Mouse (Mus musculus): ENCODE results near the gene Tnfaip8l2. TPM values are rescaled to one million over a fixed set of nuclear protein-coding genes. Genes with fewer than 3 reads are reported as not detected.
A peak's percentile ranks its signal among the peaks of the same experiment; 100 is the strongest.

The Tnfaip8l2 gene
- total RNA-seq (2021): 1 to 10 TPM; 1.7 to 1.8 TPM

DNA sequence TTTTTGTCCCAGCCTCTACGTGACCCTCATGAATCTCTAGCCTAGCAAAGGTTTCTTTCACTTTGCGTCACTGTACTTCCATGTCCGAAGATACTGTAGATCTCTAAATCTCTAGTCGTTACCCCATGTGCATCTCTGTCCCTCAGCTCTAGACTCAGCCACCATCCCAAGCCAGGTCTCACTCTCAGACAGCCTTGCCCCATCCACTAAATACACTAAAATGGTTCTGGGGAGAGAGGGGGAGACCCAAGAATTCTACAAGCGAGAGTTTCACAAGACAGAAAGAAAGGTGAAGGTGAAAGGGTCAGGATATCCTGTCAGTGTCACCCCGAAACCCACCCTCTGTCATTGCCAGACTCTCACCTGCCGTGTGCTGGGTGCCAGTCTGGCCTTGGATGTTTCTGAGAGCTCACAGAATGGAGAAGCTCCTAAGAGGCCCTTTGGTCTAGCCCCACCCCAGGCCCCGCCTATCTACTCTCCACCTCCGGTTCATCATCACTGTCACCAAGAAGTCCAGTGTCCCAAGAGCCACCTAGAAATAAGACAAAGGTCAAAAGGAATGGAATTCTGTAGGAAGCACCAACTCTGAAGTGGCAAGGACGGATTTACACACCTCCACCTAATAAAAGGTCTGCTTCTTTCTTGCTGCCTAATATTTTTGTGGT is at the start of gene Tnfaip8l2:
Gene Tnfaip8l2 (minus strand): TSS at position 409 of the 665 bp plus-strand sequence.
- intact Hi-C loops (cut with DNase I): loop anchor here (1.0 to 2.0 kb wide), 3 partner anchors 32 to 121 kb away; partner anchors contain the start of gene Gabpb2
- no peak for DNase-seq

DNA sequence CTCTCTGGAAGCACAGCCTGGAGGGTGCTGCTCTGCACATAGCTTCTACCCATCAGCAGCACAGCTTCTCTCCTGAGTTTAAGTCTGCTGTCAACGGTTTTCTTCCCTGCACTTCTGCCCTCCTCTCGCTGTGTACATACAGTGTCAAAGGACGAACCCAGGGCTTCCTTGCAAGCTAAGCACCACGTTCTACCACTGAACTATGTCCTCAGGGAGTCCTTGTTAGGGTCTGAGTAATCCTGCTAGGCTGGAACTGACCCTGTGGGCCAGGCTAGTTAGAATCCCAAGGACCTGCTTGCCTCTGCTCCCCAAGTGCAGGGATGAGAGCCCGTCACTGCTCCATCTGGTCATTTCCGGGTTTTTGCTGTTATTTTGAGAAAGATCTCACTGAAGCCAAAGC is 44.7 kb upstream of the Tnfaip8l2 start:
- intact Hi-C loops (cut with DNase I): no loop called here

DNA sequence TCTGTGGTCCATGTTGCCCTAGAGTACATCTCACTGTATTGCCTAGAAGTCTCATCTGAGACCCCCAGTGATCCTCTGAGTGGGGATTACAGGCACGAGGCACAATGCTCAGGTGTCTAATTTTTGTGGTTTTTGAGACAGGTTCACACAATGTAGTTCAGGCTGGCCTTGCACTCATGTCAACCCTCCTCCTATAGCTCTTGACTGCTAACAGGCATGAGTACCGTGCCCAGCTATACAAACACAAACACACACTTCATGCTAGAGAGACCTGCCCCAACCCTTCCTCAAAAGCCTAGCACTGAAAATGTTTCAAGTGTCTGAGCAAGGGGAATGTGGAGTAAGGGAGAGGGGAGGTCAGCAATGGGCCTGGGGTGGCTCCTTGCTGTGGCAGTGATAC is 43.9 kb upstream of the Tnfaip8l2 start:
- DNase-seq: no peak
- intact Hi-C loops (cut with DNase I): no loop called here

More for the DNA sequence above, 44.7 kb upstream of the Tnfaip8l2 start:
- no peak for DNase-seq

GRCm38 (mm10) chr3:95184796-95185577 is 42.8 kb upstream of the Tnfaip8l2 start:
- intact Hi-C loops (cut with DNase I): no loop called here
- no peak for DNase-seq

- DNase-seq: no peak
- intact Hi-C loops (cut with DNase I): no loop called here
These were observed 39.7 kb upstream of the Tnfaip8l2 start for GRCm38 (mm10) chr3:95181841-95182240.

- intact Hi-C loops (cut with DNase I): no loop called here
- DNase-seq: no peak
These were observed 37.7 kb upstream of the Tnfaip8l2 start for GRCm38 (mm10) chr3:95179890-95180289.

- DNase-seq: no peak
- intact Hi-C loops (cut with DNase I): no loop called here
These were observed 36.8 kb upstream of the Tnfaip8l2 start for GRCm38 (mm10) chr3:95178948-95179347.

DNA sequence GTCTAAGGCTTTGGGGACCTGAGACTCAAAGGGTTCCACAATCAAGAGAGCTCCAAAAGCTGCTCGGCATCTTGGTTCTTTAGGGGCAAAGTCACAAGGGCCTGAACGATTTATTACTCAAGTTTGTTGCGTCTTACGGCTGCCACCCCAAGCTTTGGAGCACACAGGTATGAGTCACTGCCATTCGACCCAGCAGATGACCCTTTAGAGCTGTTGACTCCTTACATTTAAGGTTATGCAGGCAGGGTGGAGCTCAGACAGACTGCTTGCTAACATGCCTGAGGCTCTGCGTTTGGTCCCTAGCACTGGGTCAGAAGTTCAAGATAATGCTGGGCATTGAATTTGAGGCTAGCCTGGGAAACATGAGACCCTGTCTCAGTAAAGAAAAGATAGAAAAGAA is 35.4 kb upstream of the Tnfaip8l2 start:
- intact Hi-C loops (cut with DNase I): no loop called here
- no peak for DNase-seq

GRCm38 (mm10) chr3:95176500-95176899 is 34.3 kb upstream of the Tnfaip8l2 start:
- intact Hi-C loops (cut with DNase I): no loop called here
- no peak for DNase-seq

GRCm38 (mm10) chr3:95174011-95174592 is 31.9 kb upstream of the Tnfaip8l2 start:
- intact Hi-C loops (cut with DNase I): loop anchor here (1.0 kb wide), 1 partner anchor 32 kb away; the partner anchor contains the start of gene Tnfaip8l2
- DNase-seq: peak; percentile 93 to 95

DNA sequence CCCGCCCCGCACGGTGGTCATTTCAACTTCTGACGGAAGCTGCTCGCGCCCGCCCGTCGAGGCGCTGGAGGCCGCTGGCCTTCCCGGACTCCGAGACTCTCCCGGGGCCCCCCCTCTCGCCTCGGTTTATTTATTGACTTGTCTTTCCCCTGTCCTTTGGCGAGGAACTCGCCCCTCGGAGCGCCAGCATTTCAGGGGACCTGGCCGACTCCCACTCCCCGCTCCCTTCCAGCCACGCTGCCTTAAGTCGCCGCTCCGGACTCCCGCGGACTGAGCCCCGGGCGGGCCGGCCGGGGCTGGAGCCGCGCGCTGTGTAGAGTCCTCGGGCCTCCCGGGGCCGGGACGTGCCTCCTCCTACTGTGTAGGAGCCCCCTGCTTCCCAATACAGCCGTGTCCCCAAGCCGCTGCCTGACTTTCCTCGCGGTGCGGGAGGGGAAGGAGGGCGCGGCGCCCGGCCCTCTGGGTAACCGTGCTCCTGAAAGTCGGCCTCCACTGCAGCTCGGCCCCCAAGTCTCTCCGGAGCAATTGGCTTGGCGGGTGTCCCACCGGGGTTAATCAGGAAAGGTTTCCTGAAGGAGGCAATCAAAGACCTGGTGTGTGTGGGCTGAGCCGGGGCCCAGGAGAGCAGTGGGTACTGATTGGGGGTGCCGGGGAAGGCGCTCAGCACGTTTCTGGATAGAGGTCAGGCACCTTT is 31.2 kb upstream of the Tnfaip8l2 start:
- peak; percentile 48 to 63 for DNase-seq
- intact Hi-C loops (cut with DNase I): no loop called here

- intact Hi-C loops (cut with DNase I): no loop called here
- peak in 1 of 2 experiments; percentile 8 for DNase-seq
These were observed 30.5 kb upstream of the Tnfaip8l2 start for GRCm38 (mm10) chr3:95172526-95173255.

GRCm38 (mm10) chr3:95171105-95171504 is 28.9 kb upstream of the Tnfaip8l2 start:
- DNase-seq: no peak
- intact Hi-C loops (cut with DNase I): no loop called here

- intact Hi-C loops (cut with DNase I): no loop called here
- DNase-seq: no peak
These were observed 27.8 kb upstream of the Tnfaip8l2 start for GRCm38 (mm10) chr3:95169996-95170395.

DNA sequence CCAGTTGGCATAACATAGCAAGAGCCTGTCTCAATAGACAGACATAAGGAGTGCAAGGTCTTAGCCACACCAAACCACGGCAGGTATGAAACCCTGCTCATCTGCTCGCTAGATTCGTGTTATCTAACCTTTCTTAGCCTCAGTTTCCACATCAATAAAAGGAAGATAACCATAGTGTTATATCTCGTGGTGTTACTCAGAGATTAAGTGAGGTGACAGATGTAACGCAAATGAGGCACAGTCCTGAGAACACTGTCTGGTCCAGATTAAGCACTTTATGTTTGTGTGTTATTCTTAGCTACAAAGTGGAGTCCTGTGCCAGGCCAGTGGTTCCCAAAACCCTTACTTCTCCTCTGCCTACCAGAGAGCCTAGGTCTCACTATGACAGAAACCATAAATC is 22.7 kb upstream of the Tnfaip8l2 start:
- intact Hi-C loops (cut with DNase I): no loop called here
- no peak for DNase-seq

- intact Hi-C loops (cut with DNase I): no loop called here
- DNase-seq: no peak
These were observed 22.0 kb upstream of the Tnfaip8l2 start for GRCm38 (mm10) chr3:95164256-95164550.

DNA sequence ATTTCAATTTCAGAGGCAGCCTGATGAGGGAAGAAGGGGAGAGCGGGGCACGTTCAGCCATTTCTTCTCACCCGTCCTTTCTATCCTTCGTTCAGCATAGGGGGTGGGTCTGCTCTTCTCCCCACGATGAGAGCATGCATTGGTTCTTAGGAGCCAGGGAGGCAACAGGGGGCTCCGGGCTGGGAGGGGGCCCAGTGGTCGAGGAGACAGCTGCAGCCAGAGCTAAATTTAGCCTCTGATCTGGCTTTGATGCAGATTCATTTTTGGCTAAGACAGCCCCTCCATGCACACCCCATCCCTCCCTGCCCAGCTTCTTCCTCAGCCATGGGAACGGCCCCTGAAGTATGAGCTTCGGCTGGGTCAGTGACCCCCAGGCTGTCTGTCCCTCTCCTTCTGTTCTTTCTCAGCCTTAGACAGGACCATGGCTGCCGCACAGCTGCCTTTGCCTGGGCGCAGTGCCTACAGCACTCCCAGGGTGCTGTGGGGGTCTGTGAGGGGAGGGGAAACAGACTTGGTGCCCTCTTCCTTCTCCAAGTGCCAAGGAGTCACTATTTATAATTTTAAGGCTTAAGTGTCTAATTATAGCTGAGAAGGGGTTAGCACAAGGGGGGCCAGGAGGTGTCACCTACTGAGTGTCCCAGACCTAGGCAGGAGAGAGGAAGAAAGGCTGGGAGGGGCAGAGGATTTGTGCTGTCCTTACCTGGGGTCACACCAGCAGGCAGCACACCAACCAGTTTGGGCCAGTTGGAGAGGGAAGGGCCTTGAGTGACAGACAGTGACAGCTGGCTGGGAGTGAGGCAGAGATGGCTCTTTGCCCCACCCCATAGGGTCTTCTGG is 21.5 kb upstream of the Tnfaip8l2 start:
- intact Hi-C loops (cut with DNase I): no loop called here
- peak in 1 of 2 experiments; percentile 42 for DNase-seq

GRCm38 (mm10) chr3:95162345-95162628 is 20.1 kb upstream of the Tnfaip8l2 start:
- DNase-seq: peak in 1 of 2 experiments; percentile 14
- intact Hi-C loops (cut with DNase I): no loop called here

- intact Hi-C loops (cut with DNase I): no loop called here
- peak in 1 of 2 experiments; percentile 38 for DNase-seq
These were observed 19.6 kb upstream of the Tnfaip8l2 start for GRCm38 (mm10) chr3:95161618-95162344.
